Mouse (Mus musculus) neutrophil, adult 5-6 weeks (primary cell): ENCODE measurements at regions not wholly inside any gene's neighbourhood (a gene's known extent, or its start where the extent isn't known, plus 50 kb on each side); places are given as distances from the start of the nearest gene placed in this dataset.

ENCODE experiments used
- ATAC-seq: fragments of 151-379, 151-347 bp; 2 replicates; pipeline ENCODE4 v1.8.0; 2017; ENCODE audit warnings: mild to moderate bottlenecking, moderate TSS enrichment; ENCODE audit not compliant: insufficient number of reproducible peaks, poor library complexity, low FRiP score, severe bottlenecking; ENCODE audit errors: extremely low read depth

GRCm38 (mm10) chr19:57541693-57542314, 69.0 kb upstream of the Atrnl1 start:
- ATAC-seq, result no peak

GRCm38 (mm10) chr19:57542506-57542905, 68.3 kb upstream of the Atrnl1 start:
- ATAC-seq, result no peak

- ATAC-seq, result no peak
Measured at GRCm38 (mm10) chr19:57543681-57544214, 67.1 kb upstream of the Atrnl1 start.

GRCm38 (mm10) chr19:57544229-57544879, 66.5 kb upstream of the Atrnl1 start:
- no peak for ATAC-seq

GRCm38 (mm10) chr19:57545071-57545470, 65.8 kb upstream of the Atrnl1 start:
- no peak for ATAC-seq

DNA sequence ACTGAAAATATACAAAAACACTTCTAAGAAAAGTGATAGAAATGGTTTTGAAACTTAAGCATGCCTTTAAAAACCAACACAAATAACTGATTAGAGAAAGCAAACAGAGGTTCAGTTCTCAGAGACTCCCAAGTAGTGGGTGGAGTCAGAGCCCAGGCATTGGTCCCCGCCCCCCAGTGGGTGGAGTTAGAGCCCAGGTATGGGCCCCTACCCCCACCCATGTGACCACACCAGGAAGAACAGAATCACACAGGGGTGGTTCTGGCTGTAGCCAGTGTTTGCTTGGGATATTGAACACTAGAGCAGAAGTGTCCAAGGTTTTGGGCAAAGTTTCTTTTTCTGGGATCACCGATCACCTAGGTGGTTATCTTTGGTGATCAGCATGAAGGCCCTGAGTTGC, 64.8 kb upstream of the Atrnl1 start:
- no peak for ATAC-seq

GRCm38 (mm10) chr19:57546519-57546918, 64.3 kb upstream of the Atrnl1 start:
- ATAC-seq, result no peak

DNA sequence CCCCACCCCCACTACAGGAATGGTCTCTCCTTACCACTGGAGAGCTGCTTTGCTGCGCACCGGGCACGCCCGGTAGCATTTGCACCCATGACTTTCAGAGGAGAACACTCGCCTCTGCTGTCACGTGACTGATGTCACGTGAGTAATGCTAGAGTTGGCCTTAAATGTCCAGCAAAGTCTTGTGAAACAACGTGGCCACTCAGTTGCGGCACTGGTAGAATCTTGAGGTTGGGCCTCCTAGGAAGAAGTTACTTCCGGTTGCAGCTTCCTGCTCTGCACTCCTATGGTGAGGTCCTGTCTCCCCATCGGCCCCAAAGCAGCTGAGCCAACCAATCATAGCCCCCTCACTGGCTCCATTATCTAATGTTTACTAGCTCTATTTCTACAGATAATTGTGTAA, 62.7 kb upstream of the Atrnl1 start:
- ATAC-seq, result peak; percentile 34; the same call in 1 of the 2 replicates

DNA sequence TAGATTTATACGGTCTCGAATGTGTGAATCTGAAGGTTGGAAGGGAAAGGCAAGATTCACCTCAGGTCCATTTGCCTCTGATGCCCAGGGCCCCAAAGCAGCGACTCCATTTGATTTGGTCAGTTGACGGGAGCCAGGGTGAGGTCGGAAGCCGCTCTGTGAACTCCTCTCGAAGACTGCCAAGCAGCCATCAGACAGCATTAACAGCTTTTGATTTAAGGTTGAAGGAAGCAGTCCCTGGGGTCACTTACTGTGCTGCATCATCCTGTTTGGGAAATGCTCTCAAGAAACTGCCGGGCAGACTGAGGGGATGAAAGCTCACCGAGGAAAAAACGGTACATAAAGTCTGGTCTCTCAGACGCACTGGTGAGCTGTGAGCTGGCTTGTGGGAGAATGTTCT, 62.2 kb upstream of the Atrnl1 start:
- ATAC-seq, result no peak

GRCm38 (mm10) chr19:57552964-57553740, 57.7 kb upstream of the Atrnl1 start:
- no peak for ATAC-seq

DNA sequence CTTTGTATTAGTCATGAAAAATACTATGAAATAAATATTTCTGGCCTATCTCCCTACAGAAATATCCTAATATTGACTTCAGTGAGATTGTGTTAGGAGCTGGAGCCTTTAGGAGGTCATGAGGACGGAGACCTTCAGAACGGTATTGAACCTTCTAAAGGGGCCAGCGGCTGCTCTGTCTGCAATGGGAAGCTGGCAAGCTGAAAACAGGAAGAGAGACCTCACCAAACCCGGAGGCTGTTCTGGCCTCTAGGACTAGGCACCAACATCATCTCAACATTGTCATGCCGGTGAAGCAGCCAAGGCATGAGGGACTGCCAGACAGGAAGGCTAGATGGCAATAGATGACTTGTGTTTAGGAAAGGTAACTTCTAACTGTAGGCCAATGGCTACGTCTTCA, 56.7 kb upstream of the Atrnl1 start:
- ATAC-seq, result no peak

DNA sequence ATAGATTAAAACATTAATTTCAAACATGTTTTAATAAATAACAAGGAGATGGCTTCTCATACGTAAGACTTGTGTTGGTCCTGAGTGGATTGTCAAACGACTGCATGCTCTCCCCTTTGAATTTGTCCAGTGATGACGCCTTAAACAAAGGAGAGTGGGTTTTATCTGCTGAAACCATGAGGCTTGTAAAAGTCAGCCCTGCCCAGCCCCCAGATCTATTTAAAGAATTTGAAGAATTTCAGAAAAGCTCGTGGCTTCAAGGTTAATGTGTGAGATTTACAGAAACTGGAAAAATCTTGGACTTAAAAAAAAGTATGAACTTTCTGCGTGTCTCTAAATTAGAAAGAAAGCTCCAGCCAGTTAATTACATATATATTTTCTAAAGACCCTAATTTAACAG, 55.5 kb upstream of the Atrnl1 start:
- ATAC-seq, result no peak

DNA sequence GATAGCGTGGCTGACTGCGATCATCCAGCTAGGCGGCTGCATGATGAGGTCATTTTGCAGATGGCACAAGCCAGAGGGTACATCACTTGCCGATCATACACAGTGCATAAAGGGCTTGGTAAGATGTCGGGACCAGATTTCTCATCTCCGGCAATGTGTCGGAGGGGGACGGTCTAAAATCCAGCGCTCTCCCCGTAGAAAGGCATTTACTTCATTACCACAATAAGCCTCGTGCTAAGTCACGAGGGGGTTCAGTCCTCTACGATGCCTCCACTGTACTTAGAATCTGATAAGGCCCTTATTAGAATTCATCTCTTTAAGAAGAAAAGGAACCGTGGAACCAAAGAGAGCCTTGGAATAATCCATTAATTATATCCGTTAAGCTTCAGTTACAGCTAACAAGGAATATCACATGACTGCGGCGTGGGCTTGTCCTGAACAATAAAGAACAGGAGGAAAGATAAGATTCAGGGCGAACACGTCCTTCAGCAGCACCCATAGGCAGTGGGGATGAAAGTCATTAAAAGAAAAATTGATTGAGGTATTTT, 52.3 kb upstream of the Atrnl1 start:
- no peak for ATAC-seq

DNA sequence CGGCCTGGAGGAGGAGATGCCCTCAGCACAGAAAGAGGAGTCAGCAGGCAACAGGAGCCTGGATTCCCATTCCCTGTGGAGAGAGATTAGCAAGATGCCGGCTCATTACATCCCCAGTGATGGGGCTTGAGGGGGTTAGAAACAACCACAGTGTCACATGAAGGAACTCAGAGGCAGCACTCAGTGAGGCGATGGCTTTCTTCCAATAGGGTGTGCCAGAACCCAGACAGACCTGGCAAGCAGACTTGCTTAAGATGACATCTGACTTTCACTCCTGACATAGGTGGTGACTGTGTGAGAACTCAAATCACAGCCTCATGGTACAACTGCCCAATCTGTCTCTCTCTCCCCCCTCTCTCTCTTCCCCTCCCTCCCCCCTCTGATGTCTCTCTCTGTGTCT, 50.1 kb upstream of the Atrnl1 start:
- ATAC-seq, result no peak
